Mouse (Mus musculus) forebrain, embryonic 16.5 days (tissue): ENCODE data around the gene Gmcl1. TPM values are rescaled to one million over a fixed set of nuclear protein-coding genes. Genes with fewer than 3 reads are reported as not detected.

Experiments
- ATAC-seq: fragments of 200-750 bp; cut with Nextera tagmentation; 2 replicates; pipeline ENCODE4 v1.8.0; 2017; ENCODE audit warnings: mild to moderate bottlenecking, moderate library complexity
- H3K27ac ChIP-seq: fragments of 300-500 bp; sonication (generic); 2 replicates; pipeline ENCODE4 v1.5.1; 2014; ENCODE audit warnings: low read length, control low read depth
- H3K27me3 ChIP-seq: fragments of 300-500 bp; sonication (generic); replicated peaks from 2 replicates; pipeline ENCODE4 v1.6.1; 2014; ENCODE audit warnings: low read length; ENCODE audit not compliant: control insufficient read depth, insufficient read depth
- H3K36me3 ChIP-seq: fragments of 300-500 bp; sonication (generic); 2 replicates; pipeline ENCODE4 v1.6.1; 2014; ENCODE audit not compliant: control insufficient read depth, insufficient read depth
- H3K4me1 ChIP-seq: fragments of 300-500 bp; sonication (generic); replicated peaks from 2 replicates; pipeline ENCODE4 v1.6.1; 2014; ENCODE audit warnings: low read length; ENCODE audit not compliant: control insufficient read depth, insufficient read depth
- H3K4me2 ChIP-seq: fragments of 300-500 bp; sonication (generic); 2 replicates; pipeline ENCODE4 v1.6.1; 2014; ENCODE audit warnings: mild to moderate bottlenecking, low read length, control low read depth
- H3K4me3 ChIP-seq: fragments of 300-500 bp; sonication (generic); replicated peaks from 2 replicates; pipeline ENCODE4 v1.5.1; 2014; ENCODE audit warnings: mild to moderate bottlenecking, low read length, control low read depth
- H3K9ac ChIP-seq: fragments of 300-500 bp; sonication (generic); replicated peaks from 2 replicates; pipeline ENCODE4 v1.6.1; 2014; ENCODE audit warnings: low read depth, low read length, control low read depth
- H3K9me3 ChIP-seq: fragments of 300-500 bp; sonication (generic); 2 replicates; pipeline ENCODE4 v1.6.1; 2016; ENCODE audit warnings: low read length; ENCODE audit not compliant: control insufficient read depth
- WGBS: fragments of 180-500 bp; shearing (Covaris S2); extraction: QIAGEN DNeasy Blood & Tissue Kit; methylation state at CpG from one replicate; pipeline ENCODE4 v1.1.7; 2014; 5-methylcytosine and 5-hydroxymethylcytosine counted together
- polyA plus RNA-seq: library from polyadenylated mRNA; unstranded; fragments of >200 nt; fragmentation: Nextera tagmentation; extraction: Ambion mirVana; gene quantifications from 2 replicates; pipeline ENCODE4 v1.2.1, GENCODE M21; 2015

Gmcl1 gene
- polyA plus RNA-seq, 1 experiment from 2014 or later, result 41.9 TPM

DNA sequence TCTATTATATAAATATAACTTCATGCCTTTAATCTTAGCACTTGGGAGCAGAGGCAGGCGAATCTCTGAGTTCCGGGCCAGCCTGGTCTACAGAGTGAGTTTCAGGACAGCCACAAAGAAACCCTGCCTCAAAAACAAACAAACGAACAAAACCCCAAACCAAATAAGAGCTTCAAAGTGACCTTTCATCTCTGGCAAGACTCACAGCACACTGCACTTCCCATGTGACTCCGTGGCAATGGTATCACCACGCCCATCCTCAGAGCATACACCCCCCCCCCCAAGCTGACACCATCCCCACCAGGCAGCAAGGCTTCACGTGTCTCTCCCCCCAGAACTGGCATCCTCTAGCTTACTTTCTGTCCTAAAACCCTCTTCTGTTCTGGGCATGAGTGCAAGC, 35.3 kb downstream of the Gmcl1 start:
- no peak overlapping the region for H3K4me2 ChIP-seq
- no peaks in the 10 kb centered on the region for H3K27me3 ChIP-seq
- H3K36me3 ChIP-seq, result peaks cover 43% of the 10 kb centered on the region
- H3K9me3 ChIP-seq, result no peaks in the 10 kb centered on the region
- no peak overlapping the region for H3K9ac ChIP-seq
- WGBS, result 83% methylated on average over 6 of the region's 6 CpGs
- H3K27ac ChIP-seq, result no peak overlapping the region
- ATAC-seq, result no peak
- H3K4me3 ChIP-seq, result no peak overlapping the region
- H3K4me1 ChIP-seq, result no peaks in the 10 kb centered on the region

DNA sequence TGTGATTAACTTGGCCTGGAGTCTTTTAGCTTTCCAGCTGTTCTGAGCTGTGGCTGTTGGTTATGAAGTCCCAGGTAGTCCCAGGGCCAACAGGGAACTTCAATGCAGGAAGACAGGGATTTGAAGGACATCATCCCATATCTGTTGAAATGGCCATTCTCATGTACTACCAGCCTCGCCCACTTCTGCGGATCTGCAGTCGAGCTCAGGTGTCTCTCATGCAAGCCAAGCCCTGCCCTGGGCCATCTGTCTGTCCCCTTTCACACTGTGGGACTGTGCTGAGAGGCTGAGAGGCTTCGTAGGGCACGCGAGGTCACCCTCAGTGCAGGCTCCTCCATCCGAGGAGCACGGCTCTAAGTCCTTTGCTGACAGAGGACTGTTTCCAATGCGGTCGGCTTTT, 37.0 kb downstream of the Gmcl1 start:
- no peak overlapping the region for H3K27ac ChIP-seq
- 92% methylated on average over 10 of the region's 10 CpGs for WGBS
- ATAC-seq, result no peak
- H3K4me2 ChIP-seq, result no peak overlapping the region
- no peaks in the 10 kb centered on the region for H3K4me1 ChIP-seq
- peaks cover 40% of the 10 kb centered on the region for H3K36me3 ChIP-seq
- H3K4me3 ChIP-seq, result no peak overlapping the region
- no peaks in the 10 kb centered on the region for H3K27me3 ChIP-seq
- H3K9me3 ChIP-seq, result no peaks in the 10 kb centered on the region
- H3K9ac ChIP-seq, result no peak overlapping the region

DNA sequence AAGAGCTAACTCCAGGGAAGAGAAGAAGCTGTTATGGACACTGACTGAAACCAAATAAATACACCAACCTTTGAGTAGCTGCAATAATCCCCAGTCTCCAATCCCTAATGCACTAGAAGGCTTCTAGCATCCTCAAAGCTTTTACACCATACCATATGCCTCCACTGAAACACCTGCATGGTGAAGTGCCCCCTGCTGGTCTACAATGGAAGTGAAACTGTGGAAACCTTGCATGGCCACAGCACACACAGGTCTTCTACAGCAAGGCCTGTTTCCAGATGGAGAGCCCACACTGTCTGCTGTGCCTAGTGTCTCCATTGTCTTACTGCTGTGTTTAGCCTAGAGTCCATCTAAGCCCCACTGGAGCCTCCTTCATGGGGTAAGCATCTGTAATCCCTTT, 38.7 kb downstream of the Gmcl1 start:
- Histone ChIP-seq H3K36me3 (peaks cover 41% of the 10 kb centered on the region), H3K4me2 (no peak overlapping the region), H3K27ac (no peak overlapping the region), H3K4me3 (no peak overlapping the region), H3K9ac (no peak overlapping the region), H3K27me3 (no peaks in the 10 kb centered on the region), H3K9me3 (no peaks in the 10 kb centered on the region), H3K4me1 (no peaks in the 10 kb centered on the region)
- ATAC-seq, result no peak

DNA sequence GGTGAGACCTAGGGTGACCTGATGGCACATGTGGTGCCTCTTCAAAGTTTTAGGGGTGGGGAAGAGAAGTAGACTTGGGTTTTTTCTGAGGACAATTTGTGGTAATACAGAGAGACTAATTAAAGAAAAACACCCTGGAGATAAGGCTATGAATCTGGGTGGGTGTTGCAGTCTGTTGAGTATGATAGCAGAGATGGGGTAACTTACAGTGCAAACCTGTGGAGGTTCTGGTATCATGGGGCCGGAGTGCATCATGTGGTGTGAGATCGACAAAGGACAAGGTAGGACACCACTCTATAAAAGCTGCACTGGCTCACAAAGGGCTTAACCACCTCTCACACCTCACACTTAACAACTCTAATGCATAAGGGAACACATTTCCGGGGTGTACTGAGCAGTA, 43.5 kb downstream of the Gmcl1 start:
- H3K27me3 ChIP-seq, result no peaks in the 10 kb centered on the region
- no peak overlapping the region for H3K9ac ChIP-seq
- WGBS, result 98% methylated on average over 3 of the region's 3 CpGs
- peaks cover 19% of the 10 kb centered on the region for H3K36me3 ChIP-seq
- ATAC-seq, result no peak
- H3K27ac ChIP-seq, result no peak overlapping the region
- peaks cover 3% of the 10 kb centered on the region for H3K4me1 ChIP-seq
- no peaks in the 10 kb centered on the region for H3K9me3 ChIP-seq
- H3K4me3 ChIP-seq, result no peak overlapping the region
- H3K4me2 ChIP-seq, result no peak overlapping the region

DNA sequence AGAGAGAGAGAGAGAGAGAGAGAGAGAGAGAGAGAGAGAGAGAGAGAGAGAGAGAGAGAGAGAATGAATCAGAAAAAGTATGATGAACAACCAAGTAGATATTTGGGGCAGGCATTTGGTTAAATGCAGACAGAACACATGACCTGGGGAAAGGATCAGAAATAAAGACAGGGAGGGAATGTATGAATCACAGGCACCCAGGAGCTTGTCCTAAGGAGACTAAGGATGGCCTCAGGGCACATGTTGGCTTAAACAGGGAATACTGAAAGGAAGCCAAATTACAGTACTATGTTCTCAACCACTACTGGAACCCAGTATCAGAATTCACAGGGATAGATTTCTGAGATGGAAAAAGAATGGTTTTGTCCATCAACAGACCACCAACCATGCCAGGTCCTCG, 46.2 kb downstream of the Gmcl1 start:
- Histone ChIP-seq H3K9me3 (no peaks in the 10 kb centered on the region), H3K4me2 (no peak overlapping the region), H3K9ac (no peak overlapping the region), H3K27ac (no peak overlapping the region), H3K4me1 (peaks cover 12% of the 10 kb centered on the region), H3K4me3 (no peak overlapping the region), H3K27me3 (no peaks in the 10 kb centered on the region), H3K36me3 (peaks cover 16% of the 10 kb centered on the region)
- WGBS, result 50% methylated on average over 1 of the region's 1 CpGs
- no peak for ATAC-seq

DNA sequence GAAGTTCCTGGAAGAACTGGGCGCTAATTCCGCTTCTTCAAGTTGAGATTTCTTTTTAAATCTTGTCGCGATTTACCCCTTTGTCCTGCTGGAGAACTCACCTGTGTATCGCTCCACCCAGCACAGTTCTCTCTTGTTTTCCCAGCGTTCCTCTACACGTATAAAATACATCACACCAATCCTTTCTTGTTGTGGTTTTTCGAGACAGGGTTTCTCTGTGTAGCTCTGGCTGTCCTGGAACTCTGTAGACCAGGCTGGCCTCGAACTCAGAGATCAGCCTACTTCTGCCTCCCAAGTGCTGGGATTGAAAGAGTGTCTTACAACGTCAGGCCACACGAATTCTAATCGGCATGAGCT, 48.5 kb downstream of the Gmcl1 start:
- peak overlapping the region; percentile 95 for H3K4me3 ChIP-seq
- H3K4me2 ChIP-seq, result peak overlapping the region; percentile 87
- H3K9me3 ChIP-seq, result no peaks in the 10 kb centered on the region
- no peak overlapping the region for H3K27ac ChIP-seq
- peaks cover 12% of the 10 kb centered on the region for H3K4me1 ChIP-seq
- peak overlapping the region; percentile 89 for H3K9ac ChIP-seq
- no peaks in the 10 kb centered on the region for H3K27me3 ChIP-seq
- peaks cover 20% of the 10 kb centered on the region for H3K36me3 ChIP-seq
- WGBS, result 39% methylated on average over 12 of the region's 12 CpGs
- no peak for ATAC-seq

DNA sequence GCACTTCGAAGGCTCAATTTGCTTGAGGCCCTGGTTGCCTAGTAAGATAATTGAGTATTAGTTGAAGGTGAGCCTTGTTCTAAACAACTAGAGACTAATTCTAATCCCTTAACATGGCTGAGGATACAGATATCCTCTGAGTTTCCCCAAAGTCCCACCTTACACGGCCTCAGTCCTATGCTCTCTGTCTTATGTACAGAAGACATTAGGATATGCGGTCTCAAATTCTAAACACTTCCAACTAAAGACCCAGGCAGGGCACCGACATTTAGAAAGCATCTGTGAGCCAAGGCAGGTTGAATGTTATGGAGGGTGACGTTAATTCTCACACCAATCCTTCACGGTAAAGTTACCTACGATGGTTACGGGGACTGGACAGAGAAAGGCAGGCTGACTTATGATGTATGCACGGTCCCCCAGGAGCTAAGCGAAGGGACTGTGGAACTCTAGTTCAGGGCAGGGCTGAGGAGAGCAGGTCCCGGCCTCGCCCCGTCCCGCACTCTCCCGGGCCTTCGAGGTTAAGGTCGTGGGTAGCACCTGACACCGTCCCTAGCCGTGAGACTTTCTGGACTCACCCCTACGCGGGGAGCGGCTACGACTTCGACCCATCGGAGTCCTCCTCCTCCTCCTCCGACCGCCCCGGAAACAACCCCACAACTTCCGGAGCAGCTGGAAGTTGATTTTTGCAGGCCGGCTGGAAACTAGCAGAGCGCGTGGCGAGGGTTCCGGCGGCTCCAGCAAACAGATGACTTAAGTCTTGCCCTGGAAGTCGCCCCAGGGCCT, 49.1 kb downstream of the Gmcl1 start, which contains the start of gene Snrnp27:
Gene Snrnp27, minus strand, starts transcription at position 651 of the 783 bp plus-strand sequence.
- 2% methylated on average over 36 of the region's 36 CpGs for WGBS
- peak within 1 kb of the TSS; percentile 26; the same call in 1 of the 2 replicates for H3K27ac ChIP-seq
- no peaks in the 10 kb centered on the region for H3K9me3 ChIP-seq
- ATAC-seq, result peak; percentile 94
- peaks cover 12% of the 10 kb centered on the region for H3K4me1 ChIP-seq
- H3K36me3 ChIP-seq, result peaks cover 26% of the 10 kb centered on the region
- H3K27me3 ChIP-seq, result no peaks in the 10 kb centered on the region
- peak within 1 kb of the TSS; percentile 95 for H3K4me3 ChIP-seq
- H3K4me2 ChIP-seq, result peak within 1 kb of the TSS; percentile 87
- peak within 1 kb of the TSS; percentile 89 for H3K9ac ChIP-seq

DNA sequence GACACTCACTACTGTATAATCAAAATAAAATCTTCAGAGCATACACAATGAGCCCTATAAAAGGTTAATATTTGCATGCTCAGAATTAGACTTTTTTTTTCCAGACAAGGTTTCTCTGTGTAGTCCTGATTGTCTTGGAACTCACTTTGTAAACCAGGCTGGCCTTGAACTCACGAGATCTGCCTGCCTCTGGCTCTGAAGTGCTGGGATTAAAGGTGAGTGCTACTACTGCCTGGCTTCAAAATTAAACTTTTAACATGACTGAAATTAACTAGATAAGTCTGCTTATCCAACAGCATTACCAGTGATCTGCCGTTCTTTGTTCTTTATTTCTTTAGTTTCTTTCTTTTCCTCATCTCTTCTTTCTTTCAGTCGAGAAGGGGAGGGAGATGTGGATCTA, 51.9 kb downstream of the Gmcl1 start:
- H3K27me3 ChIP-seq, result no peaks in the 10 kb centered on the region
- H3K4me3 ChIP-seq, result no peak overlapping the region
- peaks cover 44% of the 10 kb centered on the region for H3K36me3 ChIP-seq
- no peak overlapping the region for H3K4me2 ChIP-seq
- no peak overlapping the region for H3K27ac ChIP-seq
- ATAC-seq, result no peak
- 92% methylated on average over 3 of the region's 3 CpGs for WGBS
- peaks cover 12% of the 10 kb centered on the region for H3K4me1 ChIP-seq
- no peak overlapping the region for H3K9ac ChIP-seq
- H3K9me3 ChIP-seq, result no peaks in the 10 kb centered on the region

DNA sequence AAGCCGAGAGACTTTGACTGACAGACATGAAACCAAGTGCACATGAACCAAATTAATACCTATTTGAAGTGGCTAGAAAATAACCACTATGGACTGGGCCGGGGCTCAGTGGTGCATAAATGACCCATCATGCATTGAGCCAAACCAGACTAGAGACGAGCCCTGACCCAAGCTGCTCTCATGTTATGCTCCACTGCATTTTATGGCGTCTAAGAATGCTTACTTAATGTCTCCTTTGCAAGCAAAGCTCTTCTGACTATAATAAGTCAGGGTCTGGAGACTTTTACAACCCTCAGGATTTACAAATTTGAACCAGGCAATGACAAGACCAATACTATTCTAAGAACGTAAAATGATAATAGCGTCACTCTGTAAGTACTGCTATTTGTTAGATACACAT, 54.8 kb downstream of the Gmcl1 start:
- no peak for ATAC-seq
- Histone ChIP-seq H3K9ac (no peak overlapping the region), H3K27ac (no peak overlapping the region), H3K27me3 (no peaks in the 10 kb centered on the region), H3K4me3 (no peak overlapping the region), H3K9me3 (no peaks in the 10 kb centered on the region), H3K4me2 (no peak overlapping the region), H3K4me1 (peaks cover 1% of the 10 kb centered on the region; the same call in 1 of the 2 replicates), H3K36me3 (peaks cover 57% of the 10 kb centered on the region)
- 90% methylated on average over 6 of the region's 6 CpGs for WGBS
